Mouse (Mus musculus) liver, postnatal 0 days (tissue): ENCODE measurements around the gene Vps4a.

Source experiments
- CTCF ChIP-seq: sonication (generic); IDR thresholded peaks from 2 replicates; pipeline ENCODE4 v1.5.1; 2016; ENCODE audit warnings: antibody characterized with exemption, low read depth
- EP300 ChIP-seq: IDR thresholded peaks from 2 replicates; pipeline ENCODE4 v1.6.1; 2016; ENCODE audit warnings: antibody characterized with exemption, low read depth, mild to moderate bottlenecking

DNA sequence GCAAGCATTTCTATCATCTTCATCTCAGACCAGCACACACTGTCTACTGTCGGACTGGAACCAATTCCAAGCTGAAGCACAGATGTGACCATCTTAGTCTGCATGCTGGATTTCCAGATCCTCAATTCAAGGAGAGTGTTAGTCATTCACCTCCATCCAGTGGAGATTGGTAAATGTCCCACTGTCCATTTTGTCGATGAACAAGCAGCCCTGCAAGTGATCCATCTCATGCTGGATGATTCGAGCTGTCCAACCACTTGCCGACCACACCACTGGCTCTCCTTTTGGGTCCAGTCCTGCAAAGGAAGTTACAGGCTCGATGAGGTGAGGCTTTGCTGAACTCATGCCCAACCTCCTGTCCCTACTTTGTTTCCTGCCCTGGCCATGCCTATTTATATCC, 16.0 kb downstream of the Vps4a start:
- TF ChIP-seq EP300 (no peak), CTCF (no peak)
